Mouse (Mus musculus): ENCODE data around the gene Gm20909. TPM values are rescaled to one million over a fixed set of nuclear protein-coding genes. Genes with fewer than 3 reads are reported as not detected.
"Not testable (repeated sequence)": the region's sequence is repeated elsewhere in the genome, so short reads cannot be mapped to it uniquely, and the experiment has no call there.

Gene Gm20909
- polyA plus RNA-seq (2012; rRNA removed), result not detected in 2 replicates

DNA sequence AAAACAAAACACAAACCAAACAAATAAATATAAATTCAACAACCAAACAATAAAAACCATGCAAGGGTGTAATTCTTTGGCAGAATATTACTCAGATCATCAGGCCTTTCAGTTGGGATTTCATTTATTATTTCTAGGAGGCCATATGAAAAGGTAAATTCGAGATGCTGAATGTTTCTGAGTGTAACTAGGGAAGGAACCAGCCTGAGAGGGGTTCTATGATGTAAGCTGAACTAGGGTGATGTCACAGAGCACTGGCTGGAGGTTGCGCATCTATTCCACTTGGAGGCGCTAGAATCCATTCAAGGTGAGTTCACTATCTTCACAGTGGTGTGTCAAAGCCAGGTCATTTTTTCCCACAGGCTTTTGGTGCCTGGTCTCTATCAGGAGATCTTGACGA, at the start of gene Gm20909:
Gm20909 (plus strand) TSS at position 301 of the 400 bp plus-strand sequence.
- not testable (repeated sequence) for H3K27ac ChIP-seq (ENCODE audit: insufficient read depth, low read depth, low read length); H3K4me3 ChIP-seq (ENCODE audit: insufficient read depth, low read depth, low read length); DNase-seq; H3K36me3 ChIP-seq (ENCODE audit: control insufficient read depth, insufficient read depth, low read length); H3K4me1 ChIP-seq (ENCODE audit: control insufficient read depth, insufficient read depth, low read length); H3K27me3 ChIP-seq (replicated peaks; ENCODE audit: control insufficient read depth, insufficient read depth, low read length)
- WGBS, result no CpG with 5 or more reads among the region's 4 CpGs

Other genes with a start within 250 kb of the Gm20909 start
- not detected in 2 replicates for gene Gm29866, start 170.9 kb upstream of the Gm20909 start, polyA plus RNA-seq (2012; rRNA removed)
- not detected in 2 replicates for gene Gm20865, start 77.0 kb downstream of the Gm20909 start, polyA plus RNA-seq (2012; rRNA removed)

All from kidney, adult 2 months (tissue).